Mouse (Mus musculus) right cerebral cortex, postnatal 14 days (tissue): ENCODE measurements around the gene Kcna1.

Experiments used
- DNase-seq: peaks from one replicate; pipeline ENCODE4 v3.0.0; 2022

The Kcna1 gene

DNA sequence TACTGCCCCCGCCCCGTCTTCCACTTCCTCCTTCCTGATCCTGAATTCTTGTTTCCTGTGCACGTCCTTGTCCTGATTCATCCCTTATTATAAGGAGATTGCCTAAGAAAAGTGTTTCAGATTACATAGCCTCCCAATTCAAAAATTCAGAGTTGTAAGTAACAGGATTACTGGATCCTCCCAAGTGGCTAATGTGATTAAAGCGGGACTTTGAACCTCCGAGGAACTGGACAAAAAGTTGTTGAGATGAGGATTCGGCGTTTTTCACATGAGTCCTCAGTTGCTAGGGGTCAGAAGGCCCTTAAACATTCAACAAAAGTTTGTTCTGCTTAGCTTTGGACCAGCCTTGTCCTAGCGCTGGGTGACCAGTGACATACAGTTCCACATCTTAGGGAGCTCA is at the start of gene Kcna1:
TSS of gene Kcna1 (minus strand) at position 4 of the 400 bp plus-strand sequence.
- no peak for DNase-seq

GRCm38 (mm10) chr6:126687120-126687519 is 40.9 kb upstream of the Kcna1 start:
- DNase-seq = no peak

DNA sequence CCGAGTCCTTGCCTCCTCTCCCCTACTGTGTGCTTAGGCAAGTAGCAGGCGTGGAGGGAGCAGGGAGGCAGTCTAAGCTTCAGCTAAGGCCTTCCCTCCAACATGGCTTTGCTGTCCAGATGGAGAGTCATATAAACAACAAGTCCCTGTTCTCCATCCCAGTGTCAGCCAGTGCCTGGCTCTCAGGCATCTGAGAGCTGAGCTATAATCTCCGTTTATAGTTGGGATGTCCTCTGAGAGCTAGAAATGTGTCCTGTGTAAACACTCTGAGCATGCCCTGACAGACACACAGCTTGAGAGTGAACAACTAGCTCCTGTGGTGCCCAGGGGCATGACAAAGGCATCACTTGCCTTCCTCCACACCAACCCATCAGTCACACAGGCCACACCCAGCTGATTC is 39.0 kb upstream of the Kcna1 start:
- no peak for DNase-seq

GRCm38 (mm10) chr6:126678961-126679360 is 32.8 kb upstream of the Kcna1 start:
- peak; percentile 40 for DNase-seq

- DNase-seq = no peak
Observed at GRCm38 (mm10) chr6:126667001-126667400, 20.8 kb upstream of the Kcna1 start.

GRCm38 (mm10) chr6:126666091-126666490 is 19.9 kb upstream of the Kcna1 start:
- no peak for DNase-seq

DNA sequence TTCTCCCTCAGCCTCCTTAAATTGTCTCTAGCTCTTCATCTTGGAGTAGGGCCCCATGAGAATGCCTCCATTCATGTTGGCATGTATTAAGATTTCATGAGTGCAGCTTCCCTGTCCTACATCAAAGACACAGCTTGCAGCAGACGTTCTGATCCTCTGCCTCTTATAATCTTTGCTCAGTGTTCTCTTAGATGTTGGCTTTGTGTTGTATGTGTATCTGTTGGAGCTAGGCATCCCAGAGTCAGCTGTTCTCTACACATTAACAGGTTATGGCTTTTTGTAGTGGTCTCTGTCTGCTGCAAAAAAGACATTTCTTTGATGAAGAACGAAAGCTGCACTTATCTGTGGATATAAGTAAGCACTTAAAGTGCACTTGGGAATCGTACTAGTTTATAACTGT is 18.4 kb upstream of the Kcna1 start:
- no peak for DNase-seq

DNA sequence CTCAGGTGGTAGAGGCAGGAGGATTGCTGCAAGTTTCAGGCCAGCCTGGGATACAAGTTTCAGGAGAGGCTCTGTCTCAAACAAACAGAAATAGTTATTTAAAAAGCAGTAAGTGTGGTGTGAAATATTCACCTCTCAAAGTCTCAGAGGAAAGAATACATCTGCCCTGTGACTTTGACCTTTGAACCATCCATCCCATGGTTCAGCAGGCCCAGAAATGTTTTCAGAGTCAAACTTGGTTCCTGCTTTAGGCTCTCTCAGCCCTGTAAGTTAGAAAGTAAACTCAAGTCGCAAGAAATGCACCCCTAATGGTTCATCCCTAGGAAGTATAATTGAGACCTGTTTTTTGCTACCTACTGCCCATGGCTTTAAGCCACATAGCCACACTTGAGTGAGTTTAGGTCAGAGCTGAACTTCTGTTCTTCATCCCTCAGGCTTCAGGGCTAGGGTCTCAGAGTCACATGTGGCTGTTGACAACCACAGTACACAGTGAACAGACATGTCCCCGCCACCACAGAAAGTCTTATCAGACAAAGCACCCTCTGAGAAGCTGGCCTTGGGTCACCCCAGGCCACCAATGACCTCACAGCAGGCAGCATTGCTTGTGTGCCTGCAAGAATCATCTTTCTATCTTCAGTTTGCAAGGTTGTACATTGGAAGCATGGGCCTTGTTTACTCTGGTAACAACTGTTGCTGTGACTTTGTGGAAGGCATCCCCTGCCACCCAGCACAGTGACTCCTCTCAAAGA is 11.6 kb upstream of the Kcna1 start:
- no peak for DNase-seq

- DNase-seq = no peak
Observed at GRCm38 (mm10) chr6:126653561-126653960, 7.4 kb upstream of the Kcna1 start.

DNA sequence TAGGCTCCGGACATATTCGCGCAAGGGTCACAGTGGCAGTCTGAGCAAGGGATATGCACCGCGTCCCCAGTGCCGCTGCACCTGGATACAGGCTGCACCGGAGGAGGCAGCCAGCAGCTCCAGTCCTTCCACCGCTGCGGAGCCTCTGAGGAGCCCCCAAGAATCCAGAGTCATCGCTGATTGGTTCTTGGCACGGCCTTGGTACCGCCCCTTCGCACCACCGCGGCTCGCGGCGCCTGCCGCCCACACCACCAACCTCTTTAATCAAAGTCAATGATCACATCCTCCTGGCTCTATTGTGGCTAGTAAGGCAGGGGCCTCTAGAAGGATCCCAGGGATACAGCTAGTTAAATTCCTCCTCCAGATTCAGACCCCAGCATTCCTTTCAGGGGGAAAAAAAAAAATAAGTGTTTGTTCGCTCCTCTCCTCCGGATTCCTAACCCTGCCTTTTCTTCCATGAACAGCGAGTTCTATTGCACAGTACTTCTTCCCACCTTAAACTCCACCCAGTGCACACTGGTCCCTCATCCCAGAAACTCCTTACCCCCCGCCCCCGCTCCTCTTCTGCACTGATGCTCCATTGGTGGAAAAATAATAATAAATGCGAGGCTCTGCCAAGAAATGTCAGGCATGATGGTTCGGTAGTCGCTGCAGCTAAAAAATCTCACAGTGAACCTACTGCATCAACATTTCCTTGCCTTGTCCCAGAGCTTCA is 383 bp downstream of the Kcna1 start:
- peak; percentile 78 for DNase-seq

DNA sequence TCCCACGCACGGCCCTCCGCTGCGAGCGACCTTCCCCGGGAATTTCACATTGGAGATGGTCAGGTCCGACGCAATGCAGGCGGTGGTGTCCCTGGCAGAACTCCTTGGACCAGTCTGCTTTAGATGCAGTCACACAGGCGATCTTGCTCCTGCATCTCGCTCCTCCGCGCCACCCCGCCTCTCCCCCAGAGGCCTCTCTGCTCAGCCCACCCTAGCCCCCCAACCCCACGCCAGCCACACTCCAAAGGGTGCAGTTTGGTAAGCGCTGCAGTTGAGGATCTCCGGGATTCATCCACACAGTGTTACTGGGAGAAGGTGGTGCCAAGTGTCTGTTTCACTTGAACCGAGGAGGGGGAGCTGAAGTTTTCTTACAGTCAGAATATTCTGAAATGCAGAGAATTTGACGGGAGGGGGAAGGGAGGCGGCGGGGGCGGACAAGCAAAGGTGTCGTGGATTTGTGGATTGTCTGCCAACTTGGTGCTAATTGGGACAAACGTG is 1.1 kb downstream of the Kcna1 start:
- DNase-seq = peak; percentile 60

DNA sequence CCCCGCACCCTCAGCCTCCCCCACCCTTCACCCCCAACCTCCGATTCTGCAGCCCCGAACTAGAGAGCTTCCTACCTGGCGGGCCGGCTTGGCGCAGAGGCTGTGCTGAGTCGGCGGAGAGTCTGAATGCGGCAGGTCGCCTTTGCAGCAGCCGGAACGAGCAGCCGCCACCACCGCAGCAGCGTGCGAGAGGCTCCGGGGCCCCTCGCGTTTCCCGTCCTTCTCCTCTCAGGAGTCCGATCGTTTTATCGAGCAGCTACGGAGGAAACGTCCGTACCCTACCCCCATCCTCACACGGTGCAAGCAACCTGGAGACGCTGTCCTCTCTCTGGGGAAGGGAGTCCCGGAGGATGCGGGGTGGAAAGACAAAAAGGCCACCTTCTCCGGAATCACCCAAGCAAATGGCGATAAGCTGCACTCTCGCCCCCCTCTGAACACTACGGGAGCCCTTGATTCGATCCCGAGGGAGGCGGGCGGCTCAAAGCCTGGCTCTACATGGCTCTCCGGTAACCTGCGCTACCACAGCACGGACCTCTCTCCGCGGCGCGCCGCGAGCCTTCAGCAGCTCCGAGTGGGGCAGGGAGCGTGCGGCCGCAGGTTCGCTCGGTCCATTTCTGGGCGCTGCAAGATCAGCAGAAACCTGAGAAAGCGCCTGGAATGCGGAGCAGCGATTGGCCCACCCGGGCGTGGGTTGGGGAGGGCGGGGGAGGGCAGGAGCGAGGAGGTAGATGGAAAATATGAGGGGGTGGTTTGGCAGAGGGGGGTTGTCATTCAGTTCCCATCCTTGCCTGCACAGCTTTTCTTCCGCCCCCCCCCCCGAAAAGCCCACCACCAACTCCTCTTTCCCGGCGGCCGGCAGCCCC is 1.8 kb downstream of the Kcna1 start:
- DNase-seq = peak; percentile 62

- DNase-seq = no peak
Observed at GRCm38 (mm10) chr6:126643341-126644055, 2.7 kb downstream of the Kcna1 start.

DNA sequence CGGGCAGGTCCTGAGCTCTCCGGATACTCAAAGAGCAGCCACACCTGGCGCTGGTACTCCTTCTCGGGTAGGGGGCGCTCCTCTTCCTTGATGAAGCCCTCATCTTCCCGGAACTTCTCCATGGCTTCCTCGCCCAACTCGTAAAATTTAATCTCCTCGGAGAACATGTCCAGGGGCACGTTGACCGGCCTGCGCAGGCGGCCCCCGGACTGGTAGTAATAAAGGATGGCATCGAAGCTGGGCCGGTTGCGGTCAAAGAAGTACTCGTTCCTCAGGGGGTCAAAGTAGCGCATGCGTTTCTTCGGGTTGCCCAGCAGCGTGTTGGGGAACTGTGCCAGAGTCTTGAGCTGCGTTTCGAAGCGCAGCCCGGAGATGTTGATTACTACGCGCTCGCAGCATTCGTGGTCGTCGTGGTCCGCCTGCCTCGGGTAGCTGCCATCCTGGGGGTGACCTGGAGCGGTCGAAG is 3.3 kb downstream of the Kcna1 start:
- peak; percentile 65 for DNase-seq

- no peak for DNase-seq
Observed at GRCm38 (mm10) chr6:126628451-126628850, 17.7 kb downstream of the Kcna1 start.

GRCm38 (mm10) chr6:126618455-126618854 is 27.7 kb downstream of the Kcna1 start:
- DNase-seq = no peak

GRCm38 (mm10) chr6:126610746-126611145 is 35.4 kb downstream of the Kcna1 start:
- no peak for DNase-seq

GRCm38 (mm10) chr6:126609193-126609947 is 36.8 kb downstream of the Kcna1 start:
- DNase-seq = no peak

DNA sequence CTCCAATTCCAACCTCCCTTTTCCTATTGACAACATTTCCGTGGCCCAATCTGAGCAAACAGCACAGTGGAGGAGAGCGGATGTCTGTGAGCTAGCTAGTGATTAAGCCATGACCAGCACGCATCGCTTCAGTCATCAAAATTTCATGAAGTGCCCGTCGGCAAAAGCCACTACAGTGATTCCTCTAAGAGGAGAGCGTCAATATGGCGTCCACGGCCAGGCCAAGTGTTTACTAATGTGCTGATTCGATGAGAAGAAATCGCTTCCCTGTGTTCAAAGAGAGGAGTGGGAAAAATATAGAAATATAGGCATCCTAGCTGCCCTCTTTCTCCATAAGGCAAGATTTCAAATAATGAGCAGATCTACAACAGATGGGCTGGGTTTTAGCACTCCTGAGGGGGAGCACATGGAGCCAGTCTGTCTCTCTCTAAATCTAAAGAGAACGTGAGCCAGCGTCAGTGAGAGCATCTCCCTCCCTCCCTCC is 44.3 kb downstream of the Kcna1 start:
- DNase-seq = no peak

- peak; percentile 38 for DNase-seq
Observed at GRCm38 (mm10) chr6:126599201-126599995, 46.8 kb downstream of the Kcna1 start.

DNA sequence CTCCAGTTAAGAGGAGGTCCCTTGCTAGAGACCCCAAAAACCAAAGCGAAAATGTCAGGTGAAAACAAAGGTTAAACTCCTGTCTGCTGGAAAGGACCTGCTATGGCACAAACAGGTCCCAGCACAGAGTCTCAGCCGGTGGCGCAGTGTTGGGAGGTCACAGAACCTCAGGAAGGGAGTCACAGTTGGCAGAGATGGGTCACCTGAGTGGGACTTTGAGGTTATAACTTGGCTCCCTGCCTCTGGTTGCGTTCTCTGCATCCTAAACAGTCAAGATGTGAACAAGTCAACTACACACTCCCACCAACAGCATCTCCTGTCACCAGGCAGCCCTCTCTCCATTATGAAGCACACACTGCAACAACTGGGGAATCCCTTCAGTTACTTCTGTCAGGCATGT is 48.4 kb downstream of the Kcna1 start:
- DNase-seq = no peak
